Mouse (Mus musculus) skeletal muscle tissue, adult 2 months (tissue): Measurements from ENCODE around the gene Cbfa2t2.
"Not testable (repeated sequence)": the region's sequence is repeated elsewhere in the genome, so short reads cannot be mapped to it uniquely, and the experiment has no call there.

ENCODE experiments used
- DNase-seq: peaks from one replicate; pipeline ENCODE4 v3.0.0-alpha.2; 2012; ENCODE audit warnings: low read depth, low spot score

Gene Cbfa2t2

DNA sequence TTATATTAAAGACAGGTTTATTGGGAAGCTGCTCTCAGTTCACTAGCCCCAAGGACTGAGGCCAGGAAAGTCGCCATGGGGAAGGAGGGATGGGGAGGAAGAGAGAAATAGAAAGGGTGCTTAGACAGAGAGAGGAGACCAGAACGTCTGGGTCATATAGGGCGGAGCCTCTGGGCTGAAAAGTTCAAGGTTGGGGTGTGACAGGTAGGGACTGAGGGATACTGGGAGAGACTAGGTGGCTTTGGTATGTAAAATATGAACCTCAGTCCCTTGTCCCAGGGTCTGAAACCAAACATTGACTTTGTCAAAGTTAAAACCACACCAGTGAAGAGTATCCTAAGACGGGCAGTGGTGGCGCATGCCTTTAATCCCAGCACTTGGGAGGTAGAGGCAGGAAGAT is 30.9 kb downstream of the Cbfa2t2 start:
- no peak for DNase-seq

DNA sequence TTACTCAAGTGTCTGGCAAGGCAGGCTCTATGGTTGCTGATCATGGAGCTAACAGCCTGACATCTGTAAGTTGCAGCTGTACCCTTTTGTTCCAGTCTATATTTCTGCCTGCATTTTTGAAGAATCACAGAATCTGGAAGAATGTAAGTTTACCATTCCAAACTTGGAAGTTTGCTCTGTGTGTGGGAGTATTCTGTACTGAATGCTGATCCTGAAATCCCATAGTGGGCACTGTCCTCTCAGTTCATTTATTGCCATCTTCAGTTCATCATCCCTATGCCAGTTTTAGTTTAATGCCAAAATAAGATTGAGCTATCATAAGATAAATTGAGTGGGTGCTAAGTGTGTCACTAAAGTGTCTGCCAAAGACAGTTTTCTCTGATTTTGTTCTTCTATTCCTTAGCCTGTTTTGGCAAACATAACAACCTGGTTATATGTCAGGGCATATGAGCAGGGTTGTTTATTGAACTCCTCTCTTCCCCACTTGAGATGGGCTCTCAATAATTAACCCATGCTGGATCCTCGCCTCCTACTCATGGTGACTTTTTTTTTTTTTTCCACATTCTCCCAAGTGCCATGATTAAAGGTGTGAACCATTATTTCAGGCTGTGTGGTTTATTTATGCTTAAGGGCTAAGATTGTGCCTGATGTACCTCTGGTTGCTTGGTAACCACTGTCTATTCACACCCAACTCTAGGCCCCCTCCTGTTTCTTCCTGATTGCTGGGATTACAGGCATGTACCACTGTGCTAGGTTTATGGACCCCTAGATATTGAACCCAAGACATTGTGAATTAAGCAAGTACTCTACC is 38.2 kb downstream of the Cbfa2t2 start:
- DNase-seq: no peak

DNA sequence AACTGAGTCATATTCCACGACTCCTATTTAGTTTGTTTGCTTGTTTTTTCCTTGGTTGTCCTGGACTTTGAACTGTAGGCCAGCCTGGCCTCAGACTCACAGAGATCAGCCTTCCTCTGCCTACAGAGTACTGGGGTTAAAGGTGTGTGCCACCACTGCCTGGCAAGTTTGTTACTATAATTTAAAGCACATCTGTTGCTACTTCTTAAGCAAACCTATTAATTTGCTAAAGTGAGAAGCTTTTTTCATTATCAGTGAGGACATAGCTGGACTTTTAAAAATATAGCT is 38.7 kb downstream of the Cbfa2t2 start:
- no peak for DNase-seq

DNA sequence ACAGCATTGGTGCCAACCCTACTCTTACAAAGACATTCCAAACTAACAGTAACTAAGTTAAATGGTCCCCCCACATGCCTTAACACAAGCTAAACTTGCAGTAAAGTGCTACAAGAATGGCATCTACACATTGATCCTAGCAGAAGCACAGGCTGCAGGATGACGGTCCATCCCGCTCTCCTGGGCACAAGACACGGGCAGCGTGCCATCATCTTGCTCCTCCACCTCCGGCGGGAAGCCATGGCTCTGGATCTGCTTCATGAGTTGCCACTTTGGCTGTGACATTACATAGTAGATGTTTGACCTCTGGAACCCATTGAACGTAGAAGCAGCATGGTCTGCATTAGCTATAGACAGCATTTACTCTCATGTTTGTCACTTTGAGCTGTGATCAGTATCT is 39.6 kb downstream of the Cbfa2t2 start:
- DNase-seq: no peak

DNA sequence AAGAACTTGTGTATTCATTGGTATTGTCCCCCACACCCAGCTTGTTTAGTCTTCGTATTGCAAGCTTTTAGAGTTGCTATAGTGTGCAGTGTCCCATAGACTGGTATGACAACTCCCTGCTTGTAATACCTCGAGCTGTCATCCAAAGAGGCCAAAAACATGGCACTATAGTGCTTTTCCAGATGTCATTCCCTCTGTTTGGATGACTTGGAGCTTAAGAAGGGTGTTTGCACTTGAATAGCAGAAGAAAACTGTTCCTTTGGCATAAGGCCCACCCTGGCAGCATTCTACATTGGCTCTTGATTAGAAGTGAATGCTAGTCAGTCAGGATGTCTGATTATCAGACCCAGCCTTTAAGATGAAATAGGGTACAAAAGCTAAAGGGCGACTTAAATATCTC is 40.7 kb downstream of the Cbfa2t2 start:
- DNase-seq: no peak

DNA sequence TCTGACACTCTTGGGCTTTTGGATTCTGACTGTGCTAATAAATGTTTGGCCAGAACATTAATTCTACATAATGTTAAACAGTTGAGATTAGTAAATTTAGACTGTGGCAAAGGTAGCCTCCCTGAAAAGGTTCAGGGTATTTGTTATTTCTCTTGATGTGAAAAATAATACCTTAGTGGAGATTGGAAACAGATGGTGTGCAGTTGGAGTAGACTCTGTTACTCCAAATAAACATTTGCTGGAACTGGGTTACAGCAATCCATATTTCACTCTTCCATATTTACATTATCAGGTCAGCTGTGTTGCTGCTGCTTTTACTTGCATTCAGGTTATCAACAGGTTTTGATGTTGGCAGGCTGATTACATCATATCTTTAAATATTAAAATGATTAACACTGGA is 55.5 kb downstream of the Cbfa2t2 start:
- DNase-seq: no peak

DNA sequence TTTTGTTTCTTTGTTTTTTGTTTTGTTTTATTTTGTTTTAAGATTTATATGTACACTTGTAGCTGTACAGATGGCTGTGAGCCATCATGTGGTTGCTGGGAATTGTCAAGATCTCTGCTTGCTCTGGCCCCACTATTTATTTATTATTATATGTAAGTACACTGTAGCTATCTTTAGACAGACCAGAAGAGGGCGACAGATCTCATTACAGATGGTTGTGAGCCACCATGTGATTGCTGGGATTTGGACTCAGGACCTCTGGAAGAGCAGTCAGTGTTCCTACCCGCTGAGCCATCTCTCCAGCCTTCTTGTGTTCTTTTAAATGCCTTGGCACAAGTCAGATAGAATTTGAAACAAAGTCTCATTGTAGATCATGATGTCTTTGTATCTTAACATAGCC is 57.3 kb downstream of the Cbfa2t2 start:
- DNase-seq: not testable (repeated sequence)

DNA sequence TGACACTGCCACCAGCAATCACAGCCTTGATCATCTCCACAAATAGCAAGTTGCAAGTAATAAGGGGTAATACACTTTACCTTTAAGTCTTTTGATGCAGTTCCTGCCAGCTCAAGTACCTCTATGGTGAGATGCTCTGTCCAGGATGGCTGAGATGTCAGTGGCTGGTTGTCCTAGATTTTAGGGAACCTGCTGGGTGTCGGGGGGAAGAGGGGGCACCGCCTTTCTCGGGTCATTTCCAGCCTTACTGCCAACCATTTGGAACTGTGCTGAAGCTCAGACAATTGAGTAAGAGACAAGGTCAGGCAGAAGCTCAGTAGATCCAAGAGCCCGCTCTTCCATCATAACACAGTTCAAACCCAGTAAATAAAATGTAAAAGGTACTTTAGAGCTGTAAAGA is 58.7 kb downstream of the Cbfa2t2 start:
- DNase-seq: no peak

DNA sequence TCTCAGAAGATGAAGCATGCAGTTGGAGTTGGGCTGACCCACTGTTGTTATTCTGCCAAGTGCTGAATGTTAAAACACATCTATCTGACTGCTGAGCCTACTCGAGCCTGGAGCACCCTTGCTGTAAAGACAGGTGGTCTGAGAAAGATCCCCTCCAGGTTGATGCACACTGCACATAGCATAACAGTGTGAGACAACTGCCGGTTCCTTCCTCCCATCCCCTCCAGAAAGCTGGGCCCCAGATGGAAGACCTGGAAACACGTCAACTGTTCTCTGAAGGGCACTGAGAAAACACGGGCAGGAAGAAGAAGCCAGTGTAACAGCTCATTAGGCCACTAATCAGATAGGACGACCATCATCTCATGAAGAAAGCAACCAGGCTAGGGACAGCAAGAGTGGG is 62.3 kb downstream of the Cbfa2t2 start:
- DNase-seq: no peak

DNA sequence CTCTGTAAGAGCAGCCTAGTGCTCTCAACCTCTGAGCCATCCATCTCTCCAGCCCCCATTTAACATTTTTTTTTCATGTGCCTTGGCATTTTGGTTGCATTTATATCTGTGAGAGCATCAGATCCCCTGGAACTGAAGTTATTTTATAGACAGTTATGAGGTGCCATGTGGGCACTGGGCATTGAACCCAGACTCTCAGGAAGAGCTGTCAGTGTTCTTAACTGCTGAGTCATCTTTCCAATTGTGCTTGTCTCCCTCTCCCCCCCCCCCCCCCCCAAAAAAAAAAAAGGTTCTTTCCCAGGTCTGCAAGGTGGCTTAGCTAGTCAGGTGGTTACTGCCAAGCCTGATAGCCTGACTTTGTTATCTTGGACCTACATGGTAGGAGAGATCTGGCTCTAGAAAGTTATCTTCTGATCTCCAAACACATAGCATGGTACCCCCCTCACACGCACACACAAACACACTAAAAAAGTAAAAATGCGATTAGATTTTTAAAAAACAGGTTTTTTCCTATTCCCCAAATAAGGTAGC is 63.5 kb downstream of the Cbfa2t2 start:
- no peak for DNase-seq

DNA sequence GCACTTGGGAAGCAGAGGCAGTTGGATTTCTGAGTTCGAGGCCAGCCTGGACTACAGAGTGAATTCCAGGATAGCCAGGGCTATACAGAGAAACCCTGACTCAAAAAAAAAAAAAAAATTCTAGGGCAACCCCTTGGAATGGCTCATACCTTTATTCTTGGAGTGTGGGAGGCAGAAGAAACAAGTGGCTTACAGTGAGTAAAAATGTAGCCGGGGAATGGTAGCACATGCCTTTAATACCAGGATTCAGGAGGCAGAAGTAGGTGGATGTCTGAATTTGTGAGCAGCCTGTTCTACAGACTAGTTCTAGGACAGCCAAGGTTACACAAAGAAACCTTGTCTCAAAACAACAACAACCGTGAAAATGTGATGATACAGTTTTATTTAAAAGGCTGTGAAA is 64.5 kb downstream of the Cbfa2t2 start:
- no peak for DNase-seq

DNA sequence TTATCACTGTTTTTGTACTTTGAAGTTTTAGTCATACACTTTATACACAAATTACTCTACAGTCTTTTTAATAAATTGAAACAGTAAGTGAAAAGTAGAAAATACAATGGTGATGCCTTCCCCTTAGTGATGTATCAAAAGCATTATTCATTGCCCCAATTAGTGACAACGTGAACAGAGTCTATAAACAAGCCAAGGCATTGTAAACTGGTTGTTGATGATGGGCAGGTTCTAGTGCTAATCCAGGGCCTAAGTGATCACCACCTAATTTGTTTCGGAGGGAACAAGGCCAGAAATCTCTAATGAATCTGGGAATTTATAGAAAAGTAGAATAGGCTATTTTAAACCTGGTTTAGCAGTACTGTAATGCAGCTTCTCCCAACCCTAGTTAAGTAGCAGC is 70.8 kb downstream of the Cbfa2t2 start:
- no peak for DNase-seq

DNA sequence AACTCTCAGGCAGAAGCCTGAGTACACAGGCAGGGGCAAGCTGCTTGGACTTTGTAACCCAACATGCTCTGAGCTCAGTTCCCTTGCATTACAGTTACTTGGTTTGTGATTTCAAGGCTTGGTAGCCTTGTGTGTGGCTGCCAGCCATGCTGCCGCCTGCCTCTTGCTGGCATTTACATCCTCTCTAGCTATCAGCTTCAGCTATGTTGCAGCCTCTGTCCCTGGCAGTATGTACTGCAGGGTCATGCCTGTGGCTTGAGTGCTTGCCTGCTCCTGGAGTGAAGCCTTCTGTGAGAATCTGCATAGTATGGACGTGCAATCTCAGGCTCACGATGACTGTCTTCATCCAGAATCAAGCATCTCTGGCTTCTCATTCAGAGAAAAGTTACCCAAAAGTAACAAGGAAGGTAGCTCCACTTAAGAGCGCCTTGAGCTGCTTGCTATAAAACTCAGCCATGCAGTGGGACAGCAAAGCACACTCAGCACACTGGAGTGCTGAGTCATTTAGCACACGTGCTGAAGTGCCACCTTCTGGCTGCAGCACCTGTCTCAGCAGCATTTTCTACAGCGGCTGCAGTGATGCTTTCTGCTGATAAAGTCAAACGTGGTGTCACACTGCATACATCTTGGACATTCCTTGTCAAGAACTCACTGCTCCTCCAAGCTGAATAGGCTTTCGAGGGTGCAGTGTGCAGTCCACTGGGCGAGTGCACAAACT is 71.4 kb downstream of the Cbfa2t2 start:
- DNase-seq: peak; percentile 34

DNA sequence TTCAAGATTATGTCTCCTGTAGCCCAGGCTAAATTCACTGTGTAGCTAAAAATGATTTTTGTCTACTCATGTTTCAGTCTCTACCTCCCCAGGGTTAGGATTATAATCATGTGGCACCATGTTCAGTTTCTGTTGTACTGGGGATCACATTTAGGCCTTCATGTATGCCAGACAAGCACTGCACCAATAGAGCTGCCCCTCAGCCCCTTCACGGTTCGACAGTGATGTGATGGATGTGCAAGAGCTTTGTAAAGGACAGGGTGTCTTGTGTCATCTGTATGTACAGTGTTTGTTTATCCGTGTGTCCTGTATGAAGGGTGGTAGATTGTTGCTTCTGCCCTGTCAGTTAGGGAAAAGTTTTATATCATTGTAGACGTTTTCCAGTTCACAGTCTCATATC is 72.2 kb downstream of the Cbfa2t2 start:
- no peak for DNase-seq

DNA sequence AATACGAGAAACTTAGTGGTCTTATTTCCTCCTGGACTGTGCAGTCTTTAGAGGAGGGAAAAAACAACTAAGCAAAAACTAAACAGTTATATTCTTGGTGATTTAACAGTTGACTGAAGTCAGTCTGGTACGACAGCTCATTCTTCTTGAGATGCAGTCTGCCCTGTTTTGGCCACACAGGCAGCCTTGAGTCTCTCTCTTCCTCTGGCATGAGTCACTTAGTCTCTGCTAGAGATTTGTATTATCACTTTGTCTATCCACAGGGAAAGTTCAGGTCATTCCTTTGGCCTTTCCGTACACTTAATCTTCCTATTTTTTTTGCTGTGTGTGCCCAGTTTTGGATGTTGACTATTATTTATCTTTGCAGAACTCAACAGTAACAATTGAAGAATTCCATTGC is 73.9 kb downstream of the Cbfa2t2 start:
- DNase-seq: no peak

DNA sequence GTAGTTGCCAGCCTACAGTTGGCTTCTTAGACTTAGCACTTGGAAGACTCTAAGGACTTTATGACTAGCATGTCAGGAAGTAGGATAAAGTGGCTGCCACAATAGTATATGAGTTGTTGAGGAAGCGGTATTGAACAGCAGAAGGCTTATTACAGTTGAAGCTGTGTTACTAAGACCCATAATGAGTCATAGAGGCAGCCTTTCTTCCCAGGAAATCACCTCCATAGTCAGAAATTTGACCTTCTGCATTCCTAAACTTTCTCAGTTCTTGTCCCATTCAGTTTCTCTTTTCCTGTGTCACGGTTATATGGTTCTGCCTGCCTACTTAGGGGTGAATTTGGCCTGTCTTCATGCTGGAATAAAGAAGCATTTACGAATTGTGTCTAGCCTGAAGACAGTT is 80.7 kb downstream of the Cbfa2t2 start:
- no peak for DNase-seq

DNA sequence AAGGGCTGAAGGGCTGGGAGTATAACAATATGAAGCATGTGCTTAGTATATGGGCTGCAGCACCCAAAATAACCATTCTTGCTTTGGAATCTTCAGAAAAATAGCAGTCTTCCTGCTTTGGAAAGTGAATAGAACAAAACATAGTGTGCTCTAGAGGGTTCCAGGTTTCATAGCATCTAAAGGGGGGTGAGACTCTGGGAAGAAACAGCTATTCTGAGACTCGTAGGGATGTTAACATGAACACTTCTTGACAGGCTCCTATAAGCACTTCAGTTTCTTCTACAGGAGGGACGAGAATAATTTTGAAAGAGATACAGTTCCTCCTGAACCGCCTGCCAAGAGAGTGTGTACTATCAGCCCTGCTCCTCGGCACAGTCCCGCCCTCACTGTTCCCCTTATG is 81.1 kb downstream of the Cbfa2t2 start:
- DNase-seq: no peak

DNA sequence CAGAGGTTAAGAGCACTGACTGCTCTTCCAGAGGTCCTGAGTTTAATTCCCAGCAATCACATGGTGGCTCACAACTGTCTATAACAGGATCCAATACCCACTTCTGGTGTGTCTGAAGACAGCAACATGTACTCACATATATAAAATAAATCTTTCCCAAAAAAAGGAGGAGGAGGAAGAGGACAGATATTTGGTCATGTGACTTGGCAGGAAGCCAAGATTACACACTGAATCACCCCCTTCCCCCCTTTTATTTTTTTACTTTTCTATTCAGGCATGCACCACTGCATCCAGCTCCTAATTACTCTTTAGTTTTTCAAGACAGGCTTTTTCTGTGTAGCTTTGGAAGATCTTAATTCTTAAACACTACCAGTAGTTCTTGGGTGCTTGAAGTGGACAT is 85.2 kb downstream of the Cbfa2t2 start:
- DNase-seq: no peak

DNA sequence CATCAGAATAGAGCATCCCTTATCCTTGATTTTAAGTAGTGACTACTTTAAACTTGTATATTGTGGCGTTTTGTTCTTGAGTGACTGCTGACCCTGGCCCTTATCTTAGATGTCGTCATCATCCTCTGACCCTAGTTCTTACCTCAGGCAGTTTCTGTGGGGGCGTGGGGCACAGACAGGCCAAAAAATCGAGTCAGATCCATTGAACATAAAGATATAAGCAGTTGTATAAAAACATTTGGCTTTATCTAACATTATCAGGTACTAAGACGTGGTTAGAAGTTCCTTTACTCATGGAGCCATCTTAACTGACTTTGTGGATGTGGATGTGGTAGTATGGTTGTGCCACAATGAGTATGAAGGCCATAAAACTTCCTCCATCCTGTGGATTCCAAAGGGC is 86.1 kb downstream of the Cbfa2t2 start:
- no peak for DNase-seq

DNA sequence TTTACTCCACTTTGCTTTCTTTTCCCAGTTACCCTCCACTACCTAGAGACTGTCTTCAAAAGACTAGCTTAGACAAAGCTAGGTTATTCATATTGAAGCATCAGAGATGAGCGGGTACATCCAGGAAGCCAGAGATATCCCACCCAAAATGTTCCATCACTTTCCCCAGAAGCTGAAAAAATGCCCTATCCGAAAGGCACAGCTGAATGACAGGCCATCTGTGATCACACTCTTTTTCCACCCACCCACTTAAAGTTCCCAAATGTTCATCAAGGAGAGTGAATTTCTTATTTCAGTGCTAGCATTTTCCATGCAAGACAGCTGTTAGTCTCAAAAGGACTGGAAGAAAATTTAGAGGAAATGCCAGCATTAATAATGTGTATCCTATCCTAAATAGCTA is 89.0 kb downstream of the Cbfa2t2 start:
- DNase-seq: no peak

DNA sequence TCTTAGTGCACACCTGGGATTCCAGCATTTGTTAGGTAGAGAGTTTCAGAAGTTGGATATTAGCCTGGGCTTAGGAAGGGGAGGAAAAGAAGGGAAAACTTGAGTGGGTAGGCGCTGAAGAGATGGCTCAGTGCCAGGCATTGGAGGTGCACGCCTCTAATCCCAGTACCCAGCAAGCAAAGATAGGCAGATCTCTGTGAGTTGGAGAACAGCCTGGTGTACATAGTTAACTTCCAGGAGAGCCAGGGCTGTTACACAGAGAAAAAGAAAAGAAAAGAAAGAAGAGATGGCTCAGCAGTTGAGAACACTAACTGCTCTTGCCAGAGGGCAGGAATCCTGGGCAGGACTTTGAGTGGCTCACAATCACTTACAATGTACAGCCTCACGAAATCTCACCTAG is 90.2 kb downstream of the Cbfa2t2 start:
- no peak for DNase-seq

DNA sequence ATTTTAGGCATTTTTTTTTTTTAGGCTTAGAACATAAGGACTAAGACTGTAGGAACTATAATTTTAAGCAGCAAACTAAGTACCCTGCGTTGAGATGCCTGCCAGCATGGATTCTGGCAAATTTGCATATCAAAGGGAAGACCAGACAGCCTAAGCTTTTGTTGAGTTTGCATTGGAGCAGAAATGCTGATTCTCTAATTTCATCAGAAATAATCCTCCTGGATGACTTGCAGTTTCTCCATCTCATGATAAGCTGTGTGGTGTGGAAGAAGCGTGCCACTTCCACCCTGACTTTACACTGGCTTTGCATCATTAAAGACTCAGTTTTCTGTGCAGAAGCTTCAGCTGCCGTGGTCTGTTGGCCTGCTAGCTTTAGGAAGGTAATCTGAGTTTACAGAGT is 96.6 kb downstream of the Cbfa2t2 start:
- DNase-seq: no peak

DNA sequence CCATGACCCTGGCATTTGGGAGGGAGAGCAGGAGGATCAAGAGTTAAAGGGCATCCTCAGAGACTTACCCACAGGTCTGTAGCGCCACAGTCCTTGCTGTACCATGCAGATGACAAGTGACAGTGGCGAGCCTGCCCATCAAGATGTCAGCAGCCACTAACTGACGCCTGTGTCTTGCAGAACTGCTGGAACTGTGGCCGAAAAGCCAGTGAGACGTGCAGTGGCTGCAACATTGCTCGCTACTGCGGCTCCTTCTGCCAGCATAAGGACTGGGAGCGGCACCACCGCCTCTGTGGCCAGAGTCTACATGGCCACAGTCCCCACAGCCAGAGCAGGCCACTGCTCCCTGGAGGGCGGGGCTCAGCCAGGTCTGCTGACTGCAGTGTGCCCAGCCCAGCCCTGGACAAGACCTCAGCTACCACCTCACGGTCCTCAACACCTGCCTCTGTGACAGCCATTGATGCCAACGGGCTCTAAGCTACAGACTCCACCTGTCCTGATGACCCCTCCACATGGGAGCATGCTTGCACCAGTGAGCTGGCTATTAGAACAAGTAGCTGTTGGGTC is 98.5 kb downstream of the Cbfa2t2 start:
- no peak for DNase-seq
